Mouse (Mus musculus) liver, adult (tissue): ENCODE data around the gene Lgals9.

Experiments used
- GATA4 ChIP-seq: IDR thresholded peaks from 2 replicates; pipeline ENCODE4 v1.6.1; 2014; ENCODE audit warnings: mild to moderate bottlenecking, low read length; ENCODE audit not compliant: insufficient replicate concordance

Lgals9 gene

DNA sequence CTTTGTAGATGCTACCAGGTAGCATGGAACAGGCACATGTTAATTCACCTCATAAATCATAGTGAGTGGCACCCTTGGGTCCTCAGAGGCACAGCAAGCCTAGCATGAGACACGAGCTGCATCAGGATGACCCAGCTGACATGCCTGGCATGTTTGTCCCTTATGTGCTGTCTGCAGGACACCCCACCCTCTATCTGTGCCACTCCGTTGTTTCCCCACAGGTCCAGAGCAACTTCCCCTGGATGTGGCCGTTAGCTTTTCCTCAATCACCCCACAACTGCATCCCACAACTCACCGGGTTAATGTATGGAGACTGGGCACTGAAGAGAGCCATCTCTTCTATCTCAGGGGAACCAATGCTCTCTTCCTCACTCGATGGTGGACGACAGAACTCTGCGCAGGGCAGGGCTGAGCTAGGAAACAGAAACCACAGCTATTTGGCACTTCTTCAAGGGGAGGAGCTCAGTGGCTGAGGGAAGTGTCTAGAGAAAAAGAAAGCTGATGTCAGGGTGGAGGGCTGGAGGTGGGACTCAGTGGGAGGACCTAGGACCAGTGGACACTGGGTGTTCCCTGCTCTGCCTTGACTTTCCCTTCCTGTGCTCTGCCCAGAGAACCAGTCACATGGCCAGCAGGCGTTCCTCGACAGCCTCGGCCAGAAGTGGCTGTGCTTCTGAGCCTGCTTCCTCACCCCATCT, at the start of gene Lgals9:
Gene Lgals9 (minus strand): TSS at position 464 of the 695 bp plus-strand sequence.
- 0 out of 2 replicates have a peak, but pooled peaks have one; percentile 6 for TF ChIP-seq GATA4

GRCm38 (mm10) chr11:79033636-79034035, 48.9 kb upstream of the Lgals9 start:
- no peak for TF ChIP-seq GATA4

GRCm38 (mm10) chr11:79033021-79033420, 48.3 kb upstream of the Lgals9 start:
- TF ChIP-seq GATA4, result no peak

- TF ChIP-seq GATA4, result no peak
These were observed 46.7 kb upstream of the Lgals9 start for GRCm38 (mm10) chr11:79031452-79031746.

GRCm38 (mm10) chr11:79030570-79031451, 46.1 kb upstream of the Lgals9 start:
- TF ChIP-seq GATA4, result no peak

- TF ChIP-seq GATA4, result no peak
These were observed 39.0 kb upstream of the Lgals9 start for GRCm38 (mm10) chr11:79023751-79024150.

GRCm38 (mm10) chr11:79023342-79023741, 38.6 kb upstream of the Lgals9 start:
- no peak for TF ChIP-seq GATA4

DNA sequence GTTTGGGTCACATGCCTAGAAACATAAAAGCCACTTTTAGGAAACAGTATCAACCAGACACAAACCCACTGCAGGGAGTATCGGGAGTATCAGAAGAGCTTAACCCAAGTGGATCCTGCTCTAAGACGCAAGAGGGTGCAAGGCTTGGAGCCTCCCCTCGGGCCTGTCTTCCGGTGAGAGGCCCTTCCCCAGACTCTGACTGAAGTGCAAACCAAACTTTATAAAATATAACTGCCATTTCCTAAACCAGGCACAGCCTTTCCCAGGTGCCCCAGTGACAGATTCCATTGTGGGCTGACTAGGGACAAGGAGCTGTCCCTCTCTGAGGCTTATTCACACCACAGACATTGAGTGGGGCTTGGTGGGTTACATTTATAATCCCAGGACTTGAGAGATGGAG, 38.1 kb upstream of the Lgals9 start:
- no peak for TF ChIP-seq GATA4

DNA sequence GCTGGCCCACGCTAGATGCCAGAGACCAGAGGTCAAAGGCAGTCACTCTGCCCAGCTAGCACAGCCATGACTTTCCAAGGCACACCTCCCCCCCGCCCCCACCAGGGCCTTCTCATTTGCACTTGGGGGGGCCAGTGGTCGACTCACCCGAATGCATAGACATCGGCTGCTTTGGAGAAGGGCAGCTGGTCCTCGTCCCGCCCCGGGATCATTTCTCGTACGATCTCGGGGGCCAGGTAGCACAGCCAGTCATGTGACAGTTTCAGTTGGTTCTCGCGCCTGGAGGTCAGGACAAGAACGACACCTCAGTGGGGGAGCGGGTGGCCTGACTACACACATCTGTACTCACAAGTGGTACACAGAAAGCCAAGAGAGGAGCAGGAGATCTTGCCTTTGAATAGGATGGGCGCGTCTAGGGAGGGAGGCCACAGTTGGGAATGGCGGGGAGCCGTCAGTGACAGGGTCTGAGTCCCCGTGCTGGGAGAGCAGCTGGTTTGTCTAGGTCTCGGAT, 35.8 kb upstream of the Lgals9 start:
- no peak for TF ChIP-seq GATA4

DNA sequence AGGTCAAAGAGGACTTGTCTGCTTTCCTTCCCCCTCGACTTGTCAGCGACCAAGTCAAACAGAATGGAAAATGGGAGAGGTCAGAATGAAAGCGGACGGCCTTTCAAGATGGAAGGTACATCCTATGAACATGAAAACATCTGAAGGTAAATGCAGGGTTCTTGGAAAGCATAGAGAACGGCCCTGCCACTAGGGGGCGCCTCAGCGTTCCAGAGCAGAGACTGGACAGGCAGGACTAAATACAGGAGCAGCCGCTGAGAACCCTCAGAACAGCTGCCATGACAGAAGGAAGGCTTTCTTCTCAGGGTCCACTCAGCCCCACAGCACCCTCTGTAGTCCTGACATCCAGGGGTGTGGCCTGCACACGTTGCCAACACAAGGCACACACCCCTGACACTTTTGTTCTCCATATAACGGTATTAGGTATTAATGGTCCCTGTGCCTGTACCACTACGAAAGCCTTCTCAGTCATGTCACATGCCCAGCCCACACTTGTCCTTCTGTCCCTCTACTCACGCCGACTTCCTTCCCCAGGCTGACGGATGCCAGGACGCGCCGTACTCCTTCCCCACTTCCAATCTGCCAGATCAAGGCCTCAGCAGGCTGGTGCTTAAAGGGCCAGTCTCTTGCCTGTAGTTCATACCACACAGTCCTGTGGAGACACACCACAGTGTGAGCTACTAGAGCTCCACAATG, 35.2 kb upstream of the Lgals9 start:
- TF ChIP-seq GATA4, result peak; percentile 16; the same call in 1 of the 2 replicates

- TF ChIP-seq GATA4, result no peak
These were observed 34.4 kb upstream of the Lgals9 start for GRCm38 (mm10) chr11:79018954-79019704.

- no peak for TF ChIP-seq GATA4
These were observed 32.4 kb upstream of the Lgals9 start for GRCm38 (mm10) chr11:79017161-79017606.

GRCm38 (mm10) chr11:79016236-79016635, 31.5 kb upstream of the Lgals9 start:
- TF ChIP-seq GATA4, result no peak

DNA sequence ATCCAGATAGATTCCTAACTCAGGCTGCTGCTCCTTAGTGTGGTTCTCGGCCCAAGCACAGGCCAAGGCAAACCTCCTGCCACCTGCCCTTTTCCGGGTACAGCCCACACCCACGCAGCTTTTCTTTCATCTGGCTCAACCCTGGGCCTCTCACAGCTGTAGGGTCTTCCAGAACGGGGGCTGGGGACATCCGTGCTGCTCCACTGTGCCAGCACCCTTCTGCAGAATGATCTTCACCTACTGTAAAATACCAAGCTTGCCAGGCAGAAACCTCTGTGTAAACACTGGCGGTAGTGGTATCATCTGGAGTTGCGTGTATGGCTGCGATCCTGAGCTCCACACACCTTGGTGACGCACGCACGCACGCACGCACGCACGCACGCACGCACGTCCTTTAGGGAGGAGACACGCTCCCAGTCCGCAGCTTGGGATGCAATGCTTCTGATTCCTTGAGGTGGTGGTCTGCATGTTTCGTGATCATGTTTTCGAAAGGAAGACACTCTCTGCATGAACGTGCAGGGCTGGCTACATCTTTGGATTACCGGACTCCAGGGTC, 31.0 kb upstream of the Lgals9 start:
- TF ChIP-seq GATA4, result no peak
